Mouse (Mus musculus): ENCODE measurements at regions not wholly inside any gene's neighbourhood (a gene's known extent, or its start where the extent isn't known, plus 50 kb on each side); places are given as distances from the start of the nearest gene placed in this dataset.
"Not testable (repeated sequence)": the region's sequence is repeated elsewhere in the genome, so short reads cannot be mapped to it uniquely, and the experiment has no call there.

DNA sequence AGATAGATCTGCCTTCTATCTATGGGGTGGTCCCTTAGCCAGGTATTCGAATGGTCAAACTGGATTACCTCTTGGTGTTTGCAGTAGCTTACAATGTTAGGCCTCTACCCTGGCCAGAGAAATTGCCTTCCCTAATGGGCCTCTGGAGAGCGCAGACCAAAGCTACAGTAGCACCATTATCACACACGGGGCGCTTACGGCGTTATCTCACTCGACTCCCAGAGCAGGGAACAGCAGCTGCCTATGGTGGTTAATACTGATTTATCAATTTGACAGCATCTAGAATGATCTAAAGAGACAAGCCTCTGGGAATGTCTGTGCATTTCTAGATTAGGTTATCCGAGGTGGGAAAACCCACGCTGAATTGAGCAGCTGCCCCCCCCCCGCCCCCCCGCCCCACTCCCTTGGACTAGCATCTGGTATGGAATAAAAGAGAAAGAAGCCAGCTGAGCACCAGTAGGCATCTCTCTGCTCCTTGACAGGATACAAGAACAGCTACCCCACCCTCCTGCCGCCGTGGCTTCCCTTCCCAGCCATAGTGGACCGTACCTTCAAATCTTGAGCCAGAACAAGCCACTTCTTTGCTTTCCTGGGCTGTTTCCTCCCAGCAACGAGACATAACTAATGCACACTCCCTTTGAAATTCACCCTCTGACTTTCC is 151.7 kb upstream of the Ajap1 start:
- ATAC-seq (ENCODE audit: low read depth), result no peak
- WGBS (ENCODE audit: insufficient replicate concordance), result 36% methylated on average over 15 of the region's 15 CpGs

DNA sequence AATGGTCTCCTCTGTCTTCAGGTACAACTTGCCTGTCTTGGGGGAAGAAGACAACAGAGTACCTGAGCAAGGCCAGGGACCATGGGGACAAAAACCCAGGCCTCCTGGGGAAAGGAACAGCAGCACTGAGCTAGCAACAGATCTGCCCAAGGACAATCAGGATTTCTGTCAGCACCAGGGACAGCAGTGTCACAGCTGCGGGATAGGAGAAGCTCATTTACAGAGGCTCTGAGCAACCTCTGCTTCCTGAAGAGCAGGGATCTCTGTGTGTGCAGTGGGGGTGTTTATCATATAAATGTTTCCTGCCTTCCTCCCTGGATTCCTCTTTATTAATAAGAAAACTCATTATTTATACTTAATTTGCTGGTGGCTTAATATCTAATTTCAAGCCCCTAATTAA is 155.4 kb upstream of the Ajap1 start:
- no peak overlapping the region for H3K27ac ChIP-seq (ENCODE audit: low read length)
- no peak for ATAC-seq (ENCODE audit: low read depth)
- H3K9ac ChIP-seq (ENCODE audit: low read depth, low read length), result no peak overlapping the region
- no peaks in the 10 kb centered on the region for H3K4me1 ChIP-seq (ENCODE audit: control insufficient read depth, low read depth, low read length)
- no peak overlapping the region for H3K4me2 ChIP-seq (ENCODE audit: low read depth, low read length)
- no peaks in the 10 kb centered on the region for H3K27me3 ChIP-seq (ENCODE audit: control insufficient read depth, insufficient read depth, low read depth, low read length)
- H3K4me3 ChIP-seq (ENCODE audit: low read depth, low read length), result no peak overlapping the region
- no peaks in the 10 kb centered on the region for H3K36me3 ChIP-seq (ENCODE audit: control insufficient read depth, insufficient read depth)
- WGBS (ENCODE audit: insufficient replicate concordance), result 11% methylated on average over 1 of the region's 1 CpGs
- H3K9me3 ChIP-seq (replicated peaks; ENCODE audit: control insufficient read depth, low read length), result no peaks in the 10 kb centered on the region

More for the DNA sequence above, 151.7 kb upstream of the Ajap1 start:
- Histone ChIP-seq H3K36me3 (ENCODE audit: control insufficient read depth, insufficient read depth) (no peaks in the 10 kb centered on the region), H3K27me3 (ENCODE audit: control insufficient read depth, insufficient read depth, low read depth, low read length) (no peaks in the 10 kb centered on the region), H3K4me2 (ENCODE audit: low read depth, low read length) (no peak overlapping the region), H3K9me3 (replicated peaks; ENCODE audit: control insufficient read depth, low read length) (no peaks in the 10 kb centered on the region), H3K4me1 (ENCODE audit: control insufficient read depth, low read depth, low read length) (no peaks in the 10 kb centered on the region), H3K27ac (ENCODE audit: low read length) (no peak overlapping the region), H3K4me3 (ENCODE audit: low read depth, low read length) (no peak overlapping the region), H3K9ac (ENCODE audit: low read depth, low read length) (no peak overlapping the region)

DNA sequence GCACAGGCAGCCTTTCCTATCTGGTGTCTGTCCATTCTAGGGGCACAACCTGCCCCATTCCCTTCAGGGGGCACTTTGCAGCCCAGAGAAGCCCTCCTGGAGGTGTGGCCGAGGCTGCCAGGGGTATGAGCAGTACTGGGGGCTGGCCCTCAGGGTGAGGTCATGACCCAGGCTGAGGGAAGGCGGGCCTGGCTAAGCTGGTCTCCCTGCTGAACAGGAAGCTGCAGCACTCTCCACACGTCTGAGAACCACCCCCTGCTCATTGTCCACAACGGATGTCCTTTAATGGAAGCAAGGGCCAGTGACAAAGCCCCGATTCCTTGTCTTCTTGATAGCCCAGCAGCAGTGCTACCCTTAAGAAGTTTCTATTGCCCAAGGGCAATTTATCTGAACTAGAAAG is 169.2 kb upstream of the Ajap1 start:
- Histone ChIP-seq H3K4me1 (ENCODE audit: control insufficient read depth, low read depth, low read length) (no peaks in the 10 kb centered on the region), H3K27me3 (ENCODE audit: control insufficient read depth, insufficient read depth, low read depth, low read length) (no peaks in the 10 kb centered on the region), H3K36me3 (ENCODE audit: control insufficient read depth, insufficient read depth) (no peaks in the 10 kb centered on the region), H3K9me3 (replicated peaks; ENCODE audit: control insufficient read depth, low read length) (no peaks in the 10 kb centered on the region), H3K27ac (ENCODE audit: low read length) (no peak overlapping the region), H3K9ac (ENCODE audit: low read depth, low read length) (no peak overlapping the region), H3K4me2 (ENCODE audit: low read depth, low read length) (no peak overlapping the region), H3K4me3 (ENCODE audit: low read depth, low read length) (no peak overlapping the region)
- 10% methylated on average over 5 of the region's 5 CpGs for WGBS (ENCODE audit: insufficient replicate concordance)
- ATAC-seq (ENCODE audit: low read depth), result no peak

DNA sequence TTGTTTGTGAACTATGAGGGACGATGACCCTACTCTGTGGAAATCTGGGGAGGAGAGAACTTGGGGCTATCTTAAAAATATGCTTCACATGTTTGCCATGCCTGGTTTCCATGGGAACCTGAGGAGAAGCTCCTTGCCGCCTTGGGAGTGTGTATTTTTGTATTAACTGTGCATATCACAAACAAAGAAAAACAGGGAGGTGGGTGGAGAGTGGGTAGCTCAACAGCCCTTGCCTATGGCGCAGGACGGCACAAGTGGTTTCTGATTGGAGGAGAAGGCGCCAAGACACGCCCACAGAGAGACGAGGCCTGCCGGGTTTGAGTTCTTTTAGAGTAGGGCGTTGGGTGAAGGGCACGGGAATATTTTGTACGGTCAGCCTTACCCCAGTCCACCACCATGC is 170.2 kb upstream of the Ajap1 start:
- Histone ChIP-seq H3K27me3 (ENCODE audit: control insufficient read depth, insufficient read depth, low read depth, low read length) (no peaks in the 10 kb centered on the region), H3K9ac (ENCODE audit: low read depth, low read length) (no peak overlapping the region), H3K9me3 (replicated peaks; ENCODE audit: control insufficient read depth, low read length) (no peaks in the 10 kb centered on the region), H3K36me3 (ENCODE audit: control insufficient read depth, insufficient read depth) (no peaks in the 10 kb centered on the region), H3K4me3 (ENCODE audit: low read depth, low read length) (no peak overlapping the region), H3K4me2 (ENCODE audit: low read depth, low read length) (no peak overlapping the region), H3K4me1 (ENCODE audit: control insufficient read depth, low read depth, low read length) (no peaks in the 10 kb centered on the region), H3K27ac (ENCODE audit: low read length) (no peak overlapping the region)
- 75% methylated on average over 11 of the region's 11 CpGs for WGBS (ENCODE audit: insufficient replicate concordance)
- no peak for ATAC-seq (ENCODE audit: low read depth)

DNA sequence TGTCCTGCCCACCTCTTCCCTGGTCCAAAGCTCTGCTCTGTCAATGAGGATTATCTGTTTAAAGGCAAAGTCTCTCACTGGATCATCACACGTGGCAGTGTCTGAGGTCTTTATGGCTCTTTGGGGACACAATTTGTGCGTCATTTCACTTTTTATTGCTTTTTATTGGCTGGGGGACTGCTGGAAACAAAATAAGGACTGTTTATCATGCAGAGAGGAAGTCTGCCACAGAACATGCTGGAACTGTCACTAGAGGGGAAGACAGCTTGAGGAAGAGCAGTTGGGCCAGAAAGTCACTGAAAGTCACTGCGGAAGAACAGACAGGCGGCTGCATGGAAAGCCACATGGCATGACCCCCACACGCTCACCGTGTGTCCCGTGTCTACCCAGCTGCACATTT is 180.1 kb upstream of the Ajap1 start:
- Histone ChIP-seq H3K36me3 (ENCODE audit: control insufficient read depth, insufficient read depth) (no peaks in the 10 kb centered on the region), H3K9me3 (replicated peaks; ENCODE audit: control insufficient read depth, low read length) (no peaks in the 10 kb centered on the region), H3K27me3 (ENCODE audit: control insufficient read depth, insufficient read depth, low read depth, low read length) (no peaks in the 10 kb centered on the region), H3K4me3 (ENCODE audit: low read depth, low read length) (no peak overlapping the region), H3K4me1 (ENCODE audit: control insufficient read depth, low read depth, low read length) (no peaks in the 10 kb centered on the region), H3K9ac (ENCODE audit: low read depth, low read length) (no peak overlapping the region), H3K27ac (ENCODE audit: low read length) (no peak overlapping the region), H3K4me2 (ENCODE audit: low read depth, low read length) (no peak overlapping the region)
- 68% methylated on average over 7 of the region's 7 CpGs for WGBS (ENCODE audit: insufficient replicate concordance)
- no peak for ATAC-seq (ENCODE audit: low read depth)

DNA sequence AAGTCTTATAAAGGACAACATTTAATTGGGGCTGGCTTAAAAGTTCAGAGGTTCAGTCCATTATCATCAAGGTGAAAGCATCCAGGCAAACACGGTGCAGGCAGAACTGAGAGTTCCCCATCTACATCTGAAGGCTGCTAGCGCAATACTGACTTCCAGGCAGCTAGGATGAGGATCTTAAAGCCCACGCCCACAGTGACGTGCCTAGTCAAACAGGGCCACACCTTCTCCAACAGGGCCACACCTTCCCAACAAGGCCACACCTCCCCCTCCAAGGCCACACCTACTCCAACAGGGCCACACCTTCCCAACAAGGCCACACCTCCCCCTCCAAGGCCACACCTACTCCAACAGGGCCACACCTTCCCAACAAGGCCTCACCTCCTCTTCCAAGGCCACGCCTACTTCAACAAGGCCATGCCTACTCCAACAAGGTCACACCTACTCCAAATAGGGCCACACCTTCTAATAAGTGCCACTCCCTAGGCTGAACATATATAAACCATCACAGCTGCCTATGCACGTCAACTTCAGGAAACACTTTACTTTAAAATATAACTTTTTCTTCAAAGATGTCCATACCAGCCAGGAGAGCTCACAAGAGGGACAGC is 184.1 kb upstream of the Ajap1 start:
- not testable (repeated sequence) for H3K9me3 ChIP-seq (replicated peaks; ENCODE audit: control insufficient read depth, low read length); H3K27ac ChIP-seq (ENCODE audit: low read length); H3K4me2 ChIP-seq (ENCODE audit: low read depth, low read length); ATAC-seq (ENCODE audit: low read depth); H3K4me1 ChIP-seq (ENCODE audit: control insufficient read depth, low read depth, low read length); H3K27me3 ChIP-seq (ENCODE audit: control insufficient read depth, insufficient read depth, low read depth, low read length); H3K36me3 ChIP-seq (ENCODE audit: control insufficient read depth, insufficient read depth); H3K4me3 ChIP-seq (ENCODE audit: low read depth, low read length); H3K9ac ChIP-seq (ENCODE audit: low read depth, low read length)
- 56% methylated on average over 6 of the region's 6 CpGs for WGBS (ENCODE audit: insufficient replicate concordance)

DNA sequence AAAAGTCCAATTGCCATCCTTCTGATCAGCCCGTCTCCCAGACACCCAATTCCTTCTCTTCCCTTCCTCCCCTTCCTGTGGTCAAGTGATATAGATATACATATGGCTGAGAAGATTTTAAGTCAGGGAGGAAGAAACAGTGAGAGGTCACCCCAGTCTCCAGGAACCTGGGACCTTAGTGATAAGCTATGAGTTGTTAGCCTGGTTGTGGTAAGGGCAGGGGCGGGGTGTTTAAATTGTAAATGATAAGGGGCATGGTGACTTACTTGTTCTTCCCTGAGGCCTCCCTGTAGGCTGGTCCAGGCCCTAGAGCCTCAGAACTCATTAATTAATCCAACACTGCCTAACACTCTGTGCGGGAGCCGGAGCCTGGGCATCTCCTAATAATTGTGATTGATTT is 186.5 kb upstream of the Ajap1 start:
- Histone ChIP-seq H3K9ac (ENCODE audit: low read depth, low read length) (no peak overlapping the region), H3K4me1 (ENCODE audit: control insufficient read depth, low read depth, low read length) (no peaks in the 10 kb centered on the region), H3K4me2 (ENCODE audit: low read depth, low read length) (no peak overlapping the region), H3K27me3 (ENCODE audit: control insufficient read depth, insufficient read depth, low read depth, low read length) (no peaks in the 10 kb centered on the region), H3K9me3 (replicated peaks; ENCODE audit: control insufficient read depth, low read length) (no peaks in the 10 kb centered on the region), H3K36me3 (ENCODE audit: control insufficient read depth, insufficient read depth) (no peaks in the 10 kb centered on the region), H3K4me3 (ENCODE audit: low read depth, low read length) (no peak overlapping the region), H3K27ac (ENCODE audit: low read length) (no peak overlapping the region)
- 45% methylated on average over 4 of the region's 4 CpGs for WGBS (ENCODE audit: insufficient replicate concordance)
- peak; percentile 39; the same call in 1 of the 2 replicates for ATAC-seq (ENCODE audit: low read depth)

DNA sequence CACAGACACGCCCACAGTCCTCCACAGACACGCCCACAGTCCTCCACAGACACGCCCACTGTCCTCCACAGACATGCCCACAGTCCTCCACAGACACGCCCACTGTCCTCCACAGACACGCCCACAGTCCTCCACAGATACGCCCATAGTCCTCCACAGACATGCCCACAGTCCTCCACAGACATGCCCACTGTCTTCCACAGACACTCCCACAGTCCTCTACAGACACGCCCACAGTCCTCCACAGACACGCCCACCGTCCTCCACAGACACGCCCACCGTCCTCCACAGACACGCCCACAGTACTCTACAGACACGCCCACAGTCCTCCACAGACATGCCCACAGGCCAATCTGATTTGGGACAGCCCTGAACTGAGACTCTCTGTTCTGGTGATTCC is 187.6 kb upstream of the Ajap1 start:
- Histone ChIP-seq H3K4me1 (ENCODE audit: control insufficient read depth, low read depth, low read length) (no peaks in the 10 kb centered on the region), H3K27ac (ENCODE audit: low read length) (no peak overlapping the region), H3K27me3 (ENCODE audit: control insufficient read depth, insufficient read depth, low read depth, low read length) (no peaks in the 10 kb centered on the region), H3K36me3 (ENCODE audit: control insufficient read depth, insufficient read depth) (no peaks in the 10 kb centered on the region), H3K4me3 (ENCODE audit: low read depth, low read length) (no peak overlapping the region), H3K4me2 (ENCODE audit: low read depth, low read length) (no peak overlapping the region), H3K9ac (ENCODE audit: low read depth, low read length) (no peak overlapping the region), H3K9me3 (replicated peaks; ENCODE audit: control insufficient read depth, low read length) (no peaks in the 10 kb centered on the region)
- ATAC-seq (ENCODE audit: low read depth), result no peak
- 60% methylated on average over 13 of the region's 13 CpGs for WGBS (ENCODE audit: insufficient replicate concordance)

DNA sequence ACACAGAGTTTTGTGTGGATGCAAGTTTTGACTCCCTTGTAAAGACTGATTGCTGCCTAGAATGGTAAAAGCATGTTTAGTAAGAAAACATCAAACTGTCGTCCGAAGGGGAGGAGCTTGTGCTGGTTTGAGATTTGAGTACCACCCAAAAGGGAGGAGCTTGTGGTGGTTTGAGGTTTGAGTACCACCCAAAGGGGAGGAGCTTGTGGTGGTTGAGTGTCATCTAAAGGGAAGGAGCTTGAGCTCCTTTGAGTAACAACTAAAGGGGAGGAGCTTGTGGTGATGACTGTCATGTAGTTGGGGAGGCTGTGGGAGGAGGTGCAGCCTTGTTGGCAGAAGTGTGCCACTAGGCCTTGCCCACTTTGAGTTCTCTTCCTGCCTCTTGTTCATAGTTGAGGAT is 192.8 kb upstream of the Ajap1 start:
- no peak overlapping the region for H3K9ac ChIP-seq (ENCODE audit: low read depth, low read length)
- H3K4me2 ChIP-seq (ENCODE audit: low read depth, low read length), result no peak overlapping the region
- H3K9me3 ChIP-seq (replicated peaks; ENCODE audit: control insufficient read depth, low read length), result no peaks in the 10 kb centered on the region
- no peaks in the 10 kb centered on the region for H3K4me1 ChIP-seq (ENCODE audit: control insufficient read depth, low read depth, low read length)
- no peak for ATAC-seq (ENCODE audit: low read depth)
- no peak overlapping the region for H3K4me3 ChIP-seq (ENCODE audit: low read depth, low read length)
- WGBS (ENCODE audit: insufficient replicate concordance), result 64% methylated on average over 2 of the region's 2 CpGs
- H3K27me3 ChIP-seq (ENCODE audit: control insufficient read depth, insufficient read depth, low read depth, low read length), result no peaks in the 10 kb centered on the region
- no peaks in the 10 kb centered on the region for H3K36me3 ChIP-seq (ENCODE audit: control insufficient read depth, insufficient read depth)
- no peak overlapping the region for H3K27ac ChIP-seq (ENCODE audit: low read length)

All from liver, embryonic 16.5 days (tissue).